Mouse (Mus musculus) megakaryocyte, embryonic 14.5 days (primary cell): ENCODE measurements around the gene Pirt.

Experiments used
- FLI1 ChIP-seq: IDR thresholded peaks from 2 replicates; pipeline ENCODE4 v1.6.1; 2012; ENCODE audit warnings: low read length, inconsistent platforms, mixed read lengths
- GATA1 ChIP-seq: IDR thresholded peaks from 3 replicates; pipeline ENCODE4 v1.6.1; 2012; ENCODE audit warnings: mixed read lengths, low read length, inconsistent platforms, borderline replicate concordance

- TF ChIP-seq GATA1 = no peak
- TF ChIP-seq FLI1 = no peak
These were observed 12.5 kb downstream of the Pirt start for GRCm38 (mm10) chr11:66924095-66924823.
